Mouse (Mus musculus) limb, embryonic 11.5 days (tissue): ENCODE data around the gene Tma7. TPM values are rescaled to one million over a fixed set of nuclear protein-coding genes. Genes with fewer than 3 reads are reported as not detected.

Experiments used
- ATAC-seq: fragments of 200-750 bp; cut with Nextera tagmentation; 2 replicates; pipeline ENCODE4 v1.8.0; 2017; ENCODE audit warnings: low read depth; ENCODE audit not compliant: insufficient number of reproducible peaks, low FRiP score, low TSS enrichment
- DNase-seq: peaks from one replicate; pipeline ENCODE4 v3.0.0-alpha.2; 2015; ENCODE audit warnings: low spot score
- H3K27ac ChIP-seq: fragments of 300-500 bp; sonication (generic); replicated peaks from 2 replicates; pipeline ENCODE4 v1.5.1; 2014; ENCODE audit warnings: low read depth, mild to moderate bottlenecking, low read length
- H3K27me3 ChIP-seq: fragments of 300-500 bp; sonication (generic); 2 replicates; pipeline ENCODE4 v1.6.1; 2014; ENCODE audit warnings: mild to moderate bottlenecking, low read length, mixed read lengths; ENCODE audit not compliant: control insufficient read depth, insufficient read depth
- H3K36me3 ChIP-seq: fragments of 300-500 bp; sonication (generic); 2 replicates; pipeline ENCODE4 v1.6.1; 2014; ENCODE audit warnings: mild to moderate bottlenecking, low read length, moderate library complexity, mixed read lengths; ENCODE audit not compliant: control insufficient read depth, insufficient read depth
- H3K4me1 ChIP-seq: fragments of 300-500 bp; sonication (generic); 2 replicates; pipeline ENCODE4 v1.6.1; 2014; ENCODE audit warnings: low read length, mixed read lengths; ENCODE audit not compliant: control insufficient read depth, insufficient read depth
- H3K4me2 ChIP-seq: fragments of 300-500 bp; sonication (generic); 2 replicates; pipeline ENCODE4 v1.6.1; 2014; ENCODE audit warnings: low read depth, mild to moderate bottlenecking, moderate library complexity; ENCODE audit not compliant: severe bottlenecking
- H3K4me3 ChIP-seq: fragments of 300-500 bp; sonication (generic); 2 replicates; pipeline ENCODE4 v1.5.1; 2014; ENCODE audit warnings: low read depth, low read length
- H3K9ac ChIP-seq: fragments of 300-500 bp; sonication (generic); 2 replicates; pipeline ENCODE4 v1.6.1; 2014; ENCODE audit warnings: mild to moderate bottlenecking, low read length
- H3K9me3 ChIP-seq: fragments of 300-500 bp; sonication (generic); 2 replicates; pipeline ENCODE4 v1.6.1; 2016; ENCODE audit warnings: low read length; ENCODE audit not compliant: control insufficient read depth
- WGBS: fragments of 180-500 bp; shearing (Covaris S2); extraction: QIAGEN DNeasy Blood & Tissue Kit; methylation state at CpG from one replicate; pipeline ENCODE4 v1.1.7; 2014; 5-methylcytosine and 5-hydroxymethylcytosine counted together
- polyA plus RNA-seq: library from polyadenylated mRNA; unstranded; fragments of >200 nt; fragmentation: Nextera tagmentation; extraction: Ambion mirVana; gene quantifications from 2 replicates; pipeline ENCODE4 v1.2.1, GENCODE M21; 2014

The Tma7 gene
- polyA plus RNA-seq, 1 experiment from 2014 or later: 871 TPM

DNA sequence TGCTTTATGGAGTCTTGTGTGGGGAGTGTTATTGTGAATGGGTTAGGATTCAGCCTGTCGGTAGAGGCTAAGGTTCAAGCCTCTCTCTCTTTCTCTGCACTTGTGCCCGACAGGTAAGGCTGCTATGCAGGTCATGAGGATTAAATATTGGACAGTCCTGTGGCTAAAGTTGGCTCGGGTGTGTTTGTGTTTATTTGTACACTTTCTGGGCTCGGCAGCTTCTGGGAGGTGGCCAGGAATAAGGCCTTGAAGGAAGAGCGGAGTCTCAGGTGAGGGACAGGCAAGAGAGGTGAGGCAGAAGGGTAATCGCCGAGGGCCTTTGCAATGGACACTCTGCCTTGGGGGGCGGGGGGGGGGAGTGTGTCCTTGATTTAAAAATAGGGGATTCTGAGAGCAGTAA, 42.2 kb downstream of the Tma7 start:
- WGBS: 85% methylated on average over 8 of the region's 8 CpGs
- no peaks in the 10 kb centered on the region for H3K9me3 ChIP-seq
- no peaks in the 10 kb centered on the region for H3K4me1 ChIP-seq
- no peak overlapping the region for H3K27ac ChIP-seq
- DNase-seq: no peak
- H3K4me3 ChIP-seq: no peak overlapping the region
- H3K9ac ChIP-seq: no peak overlapping the region
- H3K4me2 ChIP-seq: no peak overlapping the region
- no peaks in the 10 kb centered on the region for H3K27me3 ChIP-seq
- H3K36me3 ChIP-seq: no peaks in the 10 kb centered on the region
- ATAC-seq: no peak

DNA sequence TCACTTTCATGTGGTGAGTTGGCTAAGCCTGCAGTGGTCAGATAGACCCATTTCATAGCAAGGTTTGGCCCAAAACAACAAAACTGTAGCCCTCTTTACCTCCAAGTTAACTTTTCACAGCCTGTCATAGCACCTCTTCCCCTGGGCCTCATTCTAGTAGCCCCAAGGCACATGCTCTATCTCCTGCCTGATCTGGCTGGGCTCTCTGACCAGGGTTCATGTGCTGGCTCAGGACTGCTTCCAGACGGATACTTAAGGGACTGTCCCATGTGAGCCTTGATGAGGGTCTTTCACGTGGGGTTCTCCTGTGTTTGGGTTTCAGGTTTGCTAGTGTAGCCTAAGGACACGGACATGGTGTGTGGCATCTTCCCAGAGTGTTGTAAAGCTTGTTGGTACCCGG, 42.7 kb downstream of the Tma7 start:
- Histone ChIP-seq H3K27me3 (no peaks in the 10 kb centered on the region), H3K4me1 (no peaks in the 10 kb centered on the region), H3K9me3 (no peaks in the 10 kb centered on the region), H3K27ac (no peak overlapping the region), H3K9ac (no peak overlapping the region), H3K4me2 (no peak overlapping the region), H3K4me3 (no peak overlapping the region), H3K36me3 (no peaks in the 10 kb centered on the region)
- DNase-seq (no peak), ATAC-seq (no peak)
- WGBS: 85% methylated on average over 4 of the region's 4 CpGs

DNA sequence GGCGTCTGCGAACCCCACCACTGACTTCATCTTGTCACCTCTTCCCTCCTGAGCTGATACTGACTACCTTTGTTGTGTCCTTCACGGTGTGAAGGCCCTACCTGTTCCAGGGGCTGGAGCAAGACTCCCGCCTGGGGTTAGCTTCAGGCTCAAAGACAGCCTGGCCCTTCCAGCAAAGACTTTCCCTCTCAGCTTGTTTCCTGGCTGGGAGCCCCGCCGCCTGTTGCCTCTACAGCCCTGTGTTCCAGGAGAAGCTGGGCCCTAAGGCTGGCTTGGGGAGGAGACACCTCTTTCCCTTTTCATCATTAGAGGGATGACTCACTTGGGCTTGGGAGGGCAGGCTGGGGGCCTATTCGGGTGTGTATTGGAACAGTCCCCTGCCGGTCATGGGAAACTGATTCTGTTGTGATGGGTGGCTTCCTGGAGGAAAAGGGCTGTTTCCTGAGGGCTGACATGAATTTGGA, 43.5 kb downstream of the Tma7 start:
- DNase-seq: no peak
- WGBS: 20% methylated on average over 8 of the region's 8 CpGs
- Histone ChIP-seq H3K4me3 (peak overlapping the region; percentile 73), H3K36me3 (no peaks in the 10 kb centered on the region), H3K4me1 (no peaks in the 10 kb centered on the region), H3K9me3 (no peaks in the 10 kb centered on the region), H3K9ac (peak overlapping the region; percentile 84), H3K27me3 (no peaks in the 10 kb centered on the region), H3K27ac (no peak overlapping the region), H3K4me2 (peak overlapping the region; percentile 83)
- peak; percentile 14; the same call in 1 of the 2 replicates for ATAC-seq

DNA sequence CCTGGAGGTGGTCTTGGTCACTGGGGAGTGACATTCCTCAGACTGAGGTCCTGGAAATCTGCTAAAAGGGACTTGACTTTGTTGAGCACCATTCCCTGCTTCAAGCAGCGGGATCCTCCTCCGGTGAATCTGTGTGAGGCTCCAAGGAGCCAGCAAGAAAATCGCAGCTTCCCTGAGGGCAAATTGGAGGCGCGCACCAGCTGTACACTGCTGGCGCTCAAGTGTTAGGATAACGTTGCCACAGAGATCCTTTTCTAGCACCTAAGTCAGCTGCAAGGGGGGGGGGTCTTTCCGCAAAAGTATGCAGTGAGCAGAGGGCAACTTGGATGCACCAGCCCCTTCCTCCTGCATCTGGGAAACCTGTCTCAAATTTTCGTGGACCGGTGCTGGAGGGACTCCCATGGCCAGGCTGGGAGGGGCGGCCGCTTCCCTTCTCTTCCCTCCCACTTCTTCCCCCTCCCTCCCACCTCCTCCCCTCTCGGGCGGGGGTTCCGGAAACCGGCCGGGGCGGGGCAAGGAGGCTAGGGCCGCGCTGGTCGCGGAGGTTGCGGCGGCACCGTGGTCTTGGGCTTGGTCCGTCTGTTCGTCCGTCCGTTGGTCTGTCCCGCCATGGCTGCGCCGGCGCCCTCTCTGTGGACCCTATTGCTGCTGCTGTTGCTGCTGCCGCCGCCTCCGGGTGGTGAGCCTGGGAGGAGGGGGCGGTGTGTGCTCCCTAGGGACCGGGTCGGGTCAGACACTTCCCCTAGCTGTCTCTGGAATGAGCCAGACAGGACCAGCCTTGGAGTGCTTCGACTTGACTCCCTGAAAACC, 44.1 kb downstream of the Tma7 start, which contains the start of gene Shisa5:
Shisa5 (plus strand) TSS at position 480 of the 810 bp plus-strand sequence.
- WGBS: under 1% methylated on average over 40 of the region's 40 CpGs
- 0 out of 2 replicates have a peak within 1 kb of the TSS, but pooled peaks have one; percentile 8 for H3K27ac ChIP-seq

DNA sequence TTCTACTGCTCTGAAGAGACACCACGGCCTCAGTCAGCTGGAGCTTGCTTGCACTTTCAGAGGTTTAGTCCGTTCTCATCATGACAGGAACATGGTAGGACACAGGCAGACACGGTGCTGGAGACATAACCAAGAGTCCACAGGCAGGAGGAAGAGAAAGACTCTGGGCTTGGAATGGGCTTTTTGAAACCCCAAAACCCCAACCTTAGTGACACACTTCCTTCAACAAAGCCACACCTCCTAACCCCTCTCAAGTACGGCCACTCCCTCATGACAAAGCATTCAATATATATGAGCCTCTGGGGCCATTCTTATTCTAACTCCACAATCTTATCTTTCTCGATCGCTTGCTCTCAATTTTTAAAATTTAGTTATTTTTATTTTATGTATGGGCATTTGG, 50.0 kb downstream of the Tma7 start:
- H3K27ac ChIP-seq: no peak overlapping the region
- no peak for ATAC-seq

More for the DNA sequence above, 44.1 kb downstream of the Tma7 start, which contains the start of gene Shisa5:
- peak within 1 kb of the TSS; percentile 73 for H3K4me3 ChIP-seq
- H3K36me3 ChIP-seq: no peaks in the 10 kb centered on the region
- no peaks in the 10 kb centered on the region for H3K4me1 ChIP-seq
- no peaks in the 10 kb centered on the region for H3K27me3 ChIP-seq
- peak within 1 kb of the TSS; percentile 84 for H3K9ac ChIP-seq
- H3K4me2 ChIP-seq: peak within 1 kb of the TSS; percentile 83
- ATAC-seq: peak; percentile 89
- no peaks in the 10 kb centered on the region for H3K9me3 ChIP-seq
- peak; percentile 90 for DNase-seq

DNA sequence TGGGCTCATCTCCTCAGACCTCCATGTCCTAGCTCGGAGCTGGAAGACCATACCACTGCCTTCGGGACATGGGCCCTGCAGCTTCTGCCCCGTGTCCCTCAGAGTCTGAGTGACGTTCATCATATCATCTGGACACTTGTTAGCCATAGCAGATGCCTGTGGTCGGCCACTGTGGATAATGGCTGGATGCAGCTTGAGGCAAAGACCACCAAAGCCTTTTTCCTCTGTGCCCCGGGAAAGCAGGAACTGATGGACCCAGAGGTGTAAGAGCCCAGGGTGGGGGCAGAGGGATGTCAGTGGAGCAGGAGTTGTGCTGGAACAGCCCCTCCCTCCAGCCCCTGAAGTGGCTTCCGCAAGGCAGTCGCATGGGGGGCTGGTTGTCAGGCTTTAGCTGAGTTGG, 50.7 kb downstream of the Tma7 start:
- Histone ChIP-seq H3K4me1 (no peaks in the 10 kb centered on the region), H3K4me3 (no peak overlapping the region), H3K9me3 (no peaks in the 10 kb centered on the region), H3K4me2 (no peak overlapping the region), H3K36me3 (no peaks in the 10 kb centered on the region), H3K27me3 (no peaks in the 10 kb centered on the region), H3K27ac (no peak overlapping the region), H3K9ac (no peak overlapping the region)
- DNase-seq (no peak), ATAC-seq (no peak)
- 79% methylated on average over 8 of the region's 8 CpGs for WGBS

More for the DNA sequence above, 50.0 kb downstream of the Tma7 start:
- no peak for DNase-seq
- H3K4me3 ChIP-seq: no peak overlapping the region
- H3K9ac ChIP-seq: no peak overlapping the region
- no peaks in the 10 kb centered on the region for H3K4me1 ChIP-seq
- WGBS: 87% methylated on average over 6 of the region's 6 CpGs
- no peaks in the 10 kb centered on the region for H3K36me3 ChIP-seq
- H3K27me3 ChIP-seq: no peaks in the 10 kb centered on the region
- no peak overlapping the region for H3K4me2 ChIP-seq
- no peaks in the 10 kb centered on the region for H3K9me3 ChIP-seq

DNA sequence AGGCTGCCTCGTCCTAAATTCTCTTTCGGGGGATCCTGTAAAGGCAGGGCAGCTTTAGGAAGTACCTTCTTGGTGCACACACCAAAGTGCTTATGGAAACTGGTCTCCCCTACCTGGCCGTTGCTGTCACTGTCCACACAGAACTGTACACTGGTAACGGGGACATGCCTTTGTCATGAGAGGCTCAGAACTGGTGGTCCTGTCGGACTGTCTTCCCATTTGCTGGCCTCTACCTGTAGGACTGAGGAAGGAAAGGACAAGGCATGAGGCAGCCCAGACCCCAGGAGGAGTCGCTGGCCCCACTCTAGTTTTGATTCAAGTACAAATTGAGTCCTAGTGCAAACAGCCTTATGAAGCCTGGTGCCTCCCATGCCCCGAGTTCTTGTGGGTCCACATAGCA, 51.4 kb downstream of the Tma7 start:
- Histone ChIP-seq H3K4me3 (no peak overlapping the region), H3K36me3 (no peaks in the 10 kb centered on the region), H3K9ac (no peak overlapping the region), H3K4me1 (no peaks in the 10 kb centered on the region), H3K27me3 (no peaks in the 10 kb centered on the region), H3K27ac (no peak overlapping the region), H3K9me3 (no peaks in the 10 kb centered on the region), H3K4me2 (no peak overlapping the region)
- WGBS: 87% methylated on average over 7 of the region's 7 CpGs
- no peak for ATAC-seq
- DNase-seq: no peak

DNA sequence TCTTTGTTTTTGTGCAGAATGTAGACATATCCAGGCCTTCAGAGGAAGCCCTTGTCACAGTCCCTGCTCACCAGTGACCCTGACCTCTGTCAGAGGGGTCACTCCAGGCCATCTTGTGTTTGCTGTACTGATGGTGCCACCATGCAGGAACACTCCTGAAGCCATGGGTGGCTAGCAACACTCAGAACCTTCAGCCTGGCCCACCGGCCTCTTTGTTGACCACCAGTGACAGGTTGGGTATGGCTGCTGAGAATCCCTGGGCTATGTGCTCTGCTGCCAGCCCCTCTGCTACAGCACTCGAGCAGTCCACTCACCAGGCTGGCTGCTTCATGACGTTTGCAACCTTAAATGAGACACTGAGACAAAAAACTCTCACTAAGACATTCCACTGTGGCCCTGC, 52.1 kb downstream of the Tma7 start:
- no peak overlapping the region for H3K9ac ChIP-seq
- H3K27ac ChIP-seq: no peak overlapping the region
- H3K4me3 ChIP-seq: no peak overlapping the region
- no peaks in the 10 kb centered on the region for H3K9me3 ChIP-seq
- no peaks in the 10 kb centered on the region for H3K36me3 ChIP-seq
- H3K27me3 ChIP-seq: no peaks in the 10 kb centered on the region
- ATAC-seq: no peak
- no peak overlapping the region for H3K4me2 ChIP-seq
- H3K4me1 ChIP-seq: no peaks in the 10 kb centered on the region
- 75% methylated on average over 3 of the region's 3 CpGs for WGBS
- DNase-seq: no peak
